Mouse (Mus musculus) left cerebral cortex, postnatal 4 days (tissue): Measurements from ENCODE around the gene Car12. TPM values are rescaled to one million over a fixed set of nuclear protein-coding genes. Genes with fewer than 3 reads are reported as not detected.
"Not testable (repeated sequence)": the region's sequence is repeated elsewhere in the genome, so short reads cannot be mapped to it uniquely, and the experiment has no call there.

Source experiments
- DNase-seq: peaks from one replicate; pipeline ENCODE4 v3.0.0-alpha.2; 2022
- intact Hi-C: fragments of 180-260 bp; cut with DNase I; formaldehyde crosslinking; loops from one replicate; pipeline ENCODE4 v1.15.1; 2025
- total RNA-seq, 2 experiments: library from RNA; stranded (reverse); gene quantifications; 2 replicates each; pipeline ENCODE4 v1.2.3; 2021

The Car12 gene
- total RNA-seq, 2 experiments from 2014 or later = 1.2 to 3.3 TPM

DNA sequence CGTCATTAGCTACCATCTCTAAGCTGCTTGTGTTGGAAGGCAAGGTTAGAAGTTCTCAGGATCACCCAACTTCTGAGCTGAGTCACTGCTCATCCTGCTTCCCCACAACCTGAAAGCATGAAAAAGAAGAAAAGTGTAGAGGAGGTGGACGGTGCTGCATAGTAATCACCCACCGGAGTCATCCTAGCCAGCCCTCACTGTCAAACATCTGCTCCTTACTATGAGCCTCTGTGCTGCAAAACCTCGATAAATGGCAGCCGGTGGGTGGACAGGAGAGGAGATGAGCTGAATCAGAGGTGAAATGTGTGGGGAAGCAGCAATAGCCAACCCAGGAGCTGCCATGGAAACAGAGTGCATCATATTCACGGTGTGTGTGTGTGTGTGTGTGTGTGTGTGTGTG, 39.4 kb downstream of the Car12 start:
- DNase-seq = no peak
- intact Hi-C loops = no loop called here

DNA sequence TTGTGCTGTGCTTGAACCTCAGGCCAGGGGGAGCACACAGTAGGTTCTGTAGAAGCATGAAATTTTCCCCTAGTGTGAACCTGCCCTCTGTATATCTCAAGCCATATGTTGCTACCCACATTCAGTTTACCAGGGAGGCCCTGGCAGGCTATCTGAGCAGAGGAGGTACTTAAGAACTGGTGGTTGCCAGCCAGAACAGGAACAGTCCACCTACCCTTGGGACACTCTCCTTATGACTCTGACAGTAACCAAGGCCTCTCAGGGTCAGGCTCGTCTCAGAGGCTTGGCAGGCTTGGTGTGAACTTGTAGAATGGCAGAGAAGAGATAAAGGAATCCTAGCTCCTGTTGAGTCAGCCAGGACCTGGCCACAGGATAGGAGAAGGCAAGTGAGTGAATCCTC, 47.5 kb downstream of the Car12 start:
- DNase-seq = no peak
- intact Hi-C loops = no loop called here

DNA sequence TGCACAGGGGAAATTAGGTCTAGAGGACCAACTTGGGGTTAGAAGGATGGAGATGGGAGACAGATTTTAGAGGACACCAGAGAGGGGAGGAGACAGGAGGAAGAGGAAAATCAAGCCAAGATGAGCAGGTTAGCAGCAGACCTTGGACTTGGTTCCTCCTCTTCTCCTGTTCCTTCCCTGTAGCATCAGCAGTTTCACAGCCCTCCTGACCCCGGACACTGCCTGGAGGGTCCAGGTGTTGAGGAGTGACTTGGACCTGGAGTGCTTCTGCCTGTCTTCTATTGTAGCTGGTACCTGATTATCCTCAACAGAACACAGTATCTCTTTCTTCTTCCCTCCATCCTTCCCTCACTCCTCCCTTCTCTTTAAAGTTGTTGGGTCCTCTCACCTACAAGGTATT, 55.2 kb downstream of the Car12 start:
- intact Hi-C loops = no loop called here
- DNase-seq = no peak

DNA sequence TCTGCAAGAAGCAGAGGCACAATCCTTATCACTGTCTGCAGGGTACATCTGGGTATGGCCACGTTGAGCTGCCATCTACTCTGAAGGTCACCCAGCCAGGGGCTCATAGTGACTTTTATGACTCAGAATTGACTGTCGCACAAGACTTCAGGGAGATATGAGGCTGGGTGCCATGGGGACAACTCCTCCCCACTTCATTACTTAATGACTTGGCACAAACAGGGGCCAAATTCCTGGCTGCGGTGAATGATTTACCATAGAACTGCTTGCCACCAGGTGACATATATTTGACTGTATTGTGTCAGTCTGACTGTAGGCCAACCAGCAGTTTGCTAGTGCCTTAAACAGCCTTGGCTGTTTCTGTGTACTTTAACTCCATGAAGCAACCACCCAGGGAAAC, 55.8 kb downstream of the Car12 start:
- DNase-seq = no peak
- intact Hi-C loops = no loop called here

DNA sequence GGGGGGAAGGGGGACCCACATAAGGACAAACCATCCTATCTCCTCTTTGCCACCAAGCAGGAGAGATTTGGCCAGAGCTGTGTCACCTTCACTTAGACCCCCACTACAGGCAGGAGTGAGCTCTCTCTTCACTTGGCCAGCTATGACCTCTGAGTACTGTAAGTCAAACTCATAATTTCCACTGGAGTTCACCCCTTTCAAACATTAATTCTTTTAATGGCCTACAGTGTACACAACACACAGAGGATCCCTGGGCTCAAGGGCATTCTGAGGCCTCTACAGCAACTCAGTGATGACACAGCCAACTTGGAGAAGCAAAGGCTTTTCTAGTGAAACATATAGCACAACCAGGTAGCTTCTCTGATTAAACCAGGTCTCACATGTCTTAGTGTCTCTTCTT, 57.2 kb downstream of the Car12 start:
- no peak for DNase-seq
- intact Hi-C loops = no loop called here

DNA sequence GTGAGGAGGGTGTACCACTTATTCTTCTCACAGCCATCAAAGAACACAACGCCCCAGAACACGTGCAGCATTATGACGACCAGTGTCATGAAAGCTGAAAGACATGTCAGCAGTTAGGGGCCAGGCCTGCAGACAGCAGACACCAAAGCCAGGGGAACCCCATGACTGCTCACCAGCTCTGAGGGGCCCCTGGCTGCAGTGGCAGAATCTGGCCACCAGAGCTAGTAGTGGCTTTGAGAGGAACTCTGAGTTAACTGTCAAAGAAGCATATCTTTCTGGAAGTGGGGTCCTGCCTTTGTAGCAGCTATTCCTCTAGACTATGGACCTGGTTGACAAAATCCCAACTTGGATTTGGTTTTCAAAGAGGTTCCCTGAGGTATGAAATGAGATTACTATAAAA, 71.1 kb downstream of the Car12 start:
- DNase-seq, intact Hi-C loops: not testable (repeated sequence)

DNA sequence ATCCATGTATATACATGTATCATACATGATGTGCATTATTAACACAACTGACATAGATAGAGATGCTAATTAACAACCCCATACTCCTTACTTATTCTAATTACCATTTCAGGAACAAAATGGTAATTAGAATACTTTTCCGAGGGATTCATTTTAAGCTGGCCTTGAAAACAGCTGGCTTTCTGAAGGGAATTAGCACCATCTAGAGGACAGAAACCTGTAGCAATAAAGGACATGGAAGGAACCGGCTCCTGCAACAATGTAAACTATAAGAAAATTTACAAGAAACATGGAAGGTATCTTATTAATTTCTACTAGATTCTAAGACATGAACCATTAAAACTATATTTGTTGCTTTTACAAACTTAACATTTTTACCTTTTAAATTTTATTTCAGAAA, 74.3 kb downstream of the Car12 start:
- no peak for DNase-seq
- intact Hi-C loops = loop anchor here (5.0 kb wide), 2 partner anchors 141 to 271 kb away; no protein-coding TSS in a partner anchor

DNA sequence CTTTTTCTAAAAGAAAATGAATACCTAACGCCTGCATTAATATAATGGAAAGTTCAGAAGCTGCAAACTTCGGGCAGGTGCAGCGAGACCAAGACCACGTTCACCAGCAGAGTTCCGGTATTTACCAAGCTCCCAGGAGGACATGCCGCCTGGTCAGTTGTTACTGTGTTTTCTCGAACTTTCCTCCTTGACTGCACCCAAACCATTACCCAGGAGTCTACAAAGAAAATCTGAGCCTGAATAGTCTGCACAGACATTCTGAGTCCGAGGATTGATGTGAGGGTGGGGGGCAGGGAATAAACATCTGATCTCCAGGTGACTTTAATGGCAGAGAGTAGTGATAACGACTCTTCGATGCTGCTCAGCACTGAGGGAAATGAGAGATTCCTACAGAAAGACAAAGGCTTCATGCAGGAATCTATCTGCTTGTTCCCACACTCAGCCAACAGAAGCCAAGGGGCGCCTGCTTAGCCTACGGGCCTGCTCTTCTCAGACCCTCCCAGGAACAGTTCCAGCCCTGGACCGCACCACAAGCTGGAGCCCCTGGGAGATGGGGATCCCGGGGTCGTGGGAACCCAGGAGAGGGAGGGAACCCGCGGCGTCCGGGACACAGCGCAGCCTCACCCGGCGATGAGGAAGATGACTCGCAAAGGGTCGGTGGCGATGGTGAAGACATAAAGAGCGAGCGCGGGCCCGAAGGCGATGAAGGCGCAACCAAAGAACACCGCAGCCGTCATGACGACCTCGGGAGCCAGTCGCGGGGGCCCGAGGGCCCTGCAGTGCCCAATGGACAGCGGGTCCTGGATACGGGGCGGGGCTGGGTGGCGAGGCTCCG, 81.4 kb downstream of the Car12 start:
- no peak for DNase-seq
- intact Hi-C loops = no loop called here

DNA sequence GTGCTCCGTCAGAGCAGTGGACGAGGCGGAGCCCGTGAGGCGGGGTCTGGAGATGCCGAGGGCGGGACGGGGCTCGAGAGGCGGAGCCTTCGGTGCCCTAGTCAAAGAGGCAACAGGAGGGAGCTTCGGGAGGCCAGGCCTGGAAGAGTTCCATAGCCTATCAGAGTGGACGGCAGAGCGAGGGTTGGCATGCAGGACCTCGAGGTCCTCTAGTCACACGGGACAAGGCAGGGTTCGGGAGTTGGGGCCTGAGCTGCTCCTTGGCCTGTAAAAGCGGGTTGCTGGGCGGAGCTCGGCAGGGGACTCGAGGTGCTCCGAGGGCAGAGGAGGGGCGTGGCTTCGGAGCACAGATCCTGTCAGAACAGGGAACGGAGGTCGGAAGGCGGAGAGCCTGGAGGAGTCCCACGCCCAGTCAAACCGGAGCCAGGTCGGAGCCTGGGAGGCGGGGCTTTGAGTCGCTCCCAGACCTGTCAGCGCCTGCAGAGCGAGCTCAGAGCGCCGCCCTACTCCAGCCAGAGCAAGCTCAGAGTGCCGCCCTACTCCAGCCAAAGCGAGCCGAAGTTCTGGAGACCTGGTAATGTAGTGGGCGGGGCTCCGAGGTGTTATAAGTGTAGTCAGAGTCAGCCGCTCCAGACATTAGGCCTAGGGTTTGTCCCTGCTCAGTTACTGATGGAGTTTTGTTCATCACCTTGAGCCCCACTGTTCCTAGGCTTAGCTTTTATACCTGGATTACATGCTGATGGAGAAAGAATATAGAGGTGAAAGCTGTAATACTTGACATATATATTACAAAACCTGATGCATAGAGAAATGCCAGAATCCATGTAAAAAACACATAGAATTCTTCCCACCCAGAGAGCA, 82.2 kb downstream of the Car12 start, which contains the start of gene Aph1b:
Gene Aph1b (minus strand): TSS at position 27 of the 861 bp plus-strand sequence.
- intact Hi-C loops = no loop called here
- peak; percentile 96 for DNase-seq

DNA sequence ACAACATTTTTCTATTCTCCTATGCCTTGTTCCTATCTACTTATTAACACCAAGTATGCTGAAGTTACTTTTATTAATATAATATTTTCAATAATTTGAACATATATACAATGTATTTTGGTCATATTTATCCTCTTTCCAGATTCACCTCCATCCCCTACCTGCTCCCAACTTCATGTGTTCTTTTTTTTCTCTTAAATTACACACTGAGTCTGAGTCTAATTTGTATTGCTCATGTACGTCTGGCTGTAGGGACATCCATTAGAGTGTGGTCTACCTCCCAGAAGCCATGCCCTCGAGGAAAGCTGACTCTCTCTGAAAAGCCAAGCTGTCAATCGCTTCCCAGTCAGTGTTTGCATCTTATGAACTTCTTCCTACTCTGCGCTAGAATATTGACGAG, 83.3 kb downstream of the Car12 start, which contains the start of gene Gm10647:
Gene Gm10647 (plus strand): TSS at position 301 of the 400 bp plus-strand sequence.
- no peak for DNase-seq
- intact Hi-C loops = no loop called here

DNA sequence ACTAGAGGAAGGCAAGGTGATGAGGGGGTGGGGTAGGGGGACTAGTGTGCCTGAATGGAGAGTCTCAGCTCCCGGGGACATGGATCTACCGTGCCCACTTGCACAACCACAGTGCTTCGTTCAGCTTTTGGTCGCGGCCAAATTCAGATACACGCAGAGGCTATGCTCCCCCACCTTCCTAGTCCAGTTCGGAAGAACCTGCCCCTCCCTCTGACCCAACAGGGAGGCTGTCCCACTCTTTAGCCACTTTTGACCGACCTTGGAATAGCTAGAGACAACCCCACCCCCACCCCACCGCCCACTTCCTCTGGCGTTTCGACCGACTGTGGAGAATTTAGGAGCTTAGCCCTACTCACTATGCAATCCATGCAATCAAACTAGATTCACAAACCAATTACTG, 88.5 kb downstream of the Car12 start:
- intact Hi-C loops = no loop called here
- no peak for DNase-seq

DNA sequence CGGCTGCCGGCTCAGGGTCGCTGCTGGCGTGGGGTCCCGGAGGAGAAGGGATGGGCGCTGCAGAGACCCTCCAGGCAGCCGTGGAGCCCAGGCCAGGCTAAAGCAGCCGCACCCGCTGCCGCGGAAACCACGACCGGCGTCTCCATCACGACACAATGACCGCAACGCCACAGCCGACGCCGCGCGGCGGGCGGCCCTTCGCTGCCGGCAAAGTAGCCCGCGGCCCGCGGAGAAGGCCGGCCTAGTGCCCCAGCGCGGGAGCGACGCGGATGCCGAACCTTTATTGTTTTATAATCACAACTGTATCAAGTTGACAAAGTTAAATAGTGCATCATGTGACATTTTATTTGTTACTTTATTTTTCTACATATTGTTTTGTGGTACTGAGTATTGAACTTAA, 92.5 kb downstream of the Car12 start:
- intact Hi-C loops, DNase-seq: not testable (repeated sequence)

DNA sequence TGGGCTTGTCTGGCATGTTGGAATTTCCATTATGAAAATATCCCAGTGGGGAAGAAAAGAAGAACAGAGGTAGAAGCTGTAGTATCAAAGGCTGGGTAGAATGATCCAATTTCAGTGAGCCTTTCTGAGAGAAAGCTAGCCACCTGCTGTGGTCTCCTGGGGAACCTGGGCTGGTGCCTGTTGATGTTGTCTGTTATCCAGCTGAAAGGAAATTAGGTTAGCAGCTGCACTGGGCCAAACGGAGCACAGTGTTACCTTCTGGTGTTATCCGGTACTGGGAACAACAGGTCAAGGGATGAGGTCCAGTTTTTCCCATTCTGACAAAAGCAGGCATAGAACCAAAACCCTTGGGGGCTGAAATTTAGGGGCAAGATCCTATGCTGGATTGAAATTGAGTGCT, 99.9 kb downstream of the Car12 start:
- intact Hi-C loops = no loop called here
- no peak for DNase-seq

Other genes with a start within 250 kb of the Car12 start
- under 1 TPM; 0.24 to 0.46 TPM for gene Fbxl22, start 199.1 kb upstream of the Car12 start, total RNA-seq
- 10 to 100 TPM; 60.7 to 67.3 TPM for gene Usp3, start 120.5 kb upstream of the Car12 start, total RNA-seq
- gene Aph1b, start 81.8 kb downstream of the Car12 start, total RNA-seq = 10 to 100 TPM; 28.6 to 33.2 TPM
- gene Gm10647, start 83.4 kb downstream of the Car12 start, total RNA-seq = under 1 TPM; 0.42 to 0.44 TPM
- gene Aph1c, start 121.0 kb downstream of the Car12 start, total RNA-seq = 1 to 10 TPM; 4.6 to 4.8 TPM
- gene Rab8b, start 206.0 kb downstream of the Car12 start, total RNA-seq = 10 to 100 TPM; 27.5 to 30.0 TPM
- gene Rps27l, start 232.4 kb downstream of the Car12 start, total RNA-seq = 10 to 100 TPM; 59.1 to 67.5 TPM